Mouse (Mus musculus): ENCODE results near the gene Clrn3. TPM values are rescaled to one million over a fixed set of nuclear protein-coding genes. Genes with fewer than 3 reads are reported as not detected.

Gene Clrn3
- not detected in 2 replicates for total RNA-seq (2017)

GRCm38 (mm10) chr7:135528515-135528914, at the start of gene Clrn3:
TSS of gene Clrn3 (minus strand) at chr7:135528654.
- no peak for ATAC-seq (replicated peaks; ENCODE audit: low read depth, poor library complexity, severe bottlenecking)

- ATAC-seq (replicated peaks; ENCODE audit: low read depth, poor library complexity, severe bottlenecking), result no peak
Observed at GRCm38 (mm10) chr7:135576329-135576728, 47.9 kb upstream of the Clrn3 start.

- peak; percentile 71 for ATAC-seq (replicated peaks; ENCODE audit: low read depth, poor library complexity, severe bottlenecking)
Observed at GRCm38 (mm10) chr7:135575319-135576069, 47.0 kb upstream of the Clrn3 start.

GRCm38 (mm10) chr7:135571951-135572559, 43.6 kb upstream of the Clrn3 start:
- ATAC-seq (replicated peaks; ENCODE audit: low read depth, poor library complexity, severe bottlenecking), result no peak

- no peak for ATAC-seq (replicated peaks; ENCODE audit: low read depth, poor library complexity, severe bottlenecking)
Observed at GRCm38 (mm10) chr7:135571392-135571791, 42.9 kb upstream of the Clrn3 start.

- no peak for ATAC-seq (replicated peaks; ENCODE audit: low read depth, poor library complexity, severe bottlenecking)
Observed at GRCm38 (mm10) chr7:135568550-135568949, 40.1 kb upstream of the Clrn3 start.

GRCm38 (mm10) chr7:135567582-135567981, 39.1 kb upstream of the Clrn3 start:
- no peak for ATAC-seq (replicated peaks; ENCODE audit: low read depth, poor library complexity, severe bottlenecking)

- no peak for ATAC-seq (replicated peaks; ENCODE audit: low read depth, poor library complexity, severe bottlenecking)
Observed at GRCm38 (mm10) chr7:135566013-135566412, 37.6 kb upstream of the Clrn3 start.

GRCm38 (mm10) chr7:135564022-135564421, 35.6 kb upstream of the Clrn3 start:
- ATAC-seq (replicated peaks; ENCODE audit: low read depth, poor library complexity, severe bottlenecking), result no peak

- no peak for ATAC-seq (replicated peaks; ENCODE audit: low read depth, poor library complexity, severe bottlenecking)
Observed at GRCm38 (mm10) chr7:135560280-135560679, 31.8 kb upstream of the Clrn3 start.

- peak; percentile 57 for ATAC-seq (replicated peaks; ENCODE audit: low read depth, poor library complexity, severe bottlenecking)
Observed at GRCm38 (mm10) chr7:135556663-135557402, 28.4 kb upstream of the Clrn3 start.

GRCm38 (mm10) chr7:135553550-135553949, 25.1 kb upstream of the Clrn3 start:
- ATAC-seq (replicated peaks; ENCODE audit: low read depth, poor library complexity, severe bottlenecking), result peak; percentile 34

GRCm38 (mm10) chr7:135551547-135551946, 23.1 kb upstream of the Clrn3 start:
- ATAC-seq (replicated peaks; ENCODE audit: low read depth, poor library complexity, severe bottlenecking), result no peak

GRCm38 (mm10) chr7:135548434-135548833, 20.0 kb upstream of the Clrn3 start:
- ATAC-seq (replicated peaks; ENCODE audit: low read depth, poor library complexity, severe bottlenecking), result no peak

GRCm38 (mm10) chr7:135546530-135546929, 18.1 kb upstream of the Clrn3 start:
- ATAC-seq (replicated peaks; ENCODE audit: low read depth, poor library complexity, severe bottlenecking), result no peak

- no peak for ATAC-seq (replicated peaks; ENCODE audit: low read depth, poor library complexity, severe bottlenecking)
Observed at GRCm38 (mm10) chr7:135545957-135546356, 17.5 kb upstream of the Clrn3 start.

GRCm38 (mm10) chr7:135544321-135544720, 15.9 kb upstream of the Clrn3 start:
- no peak for ATAC-seq (replicated peaks; ENCODE audit: low read depth, poor library complexity, severe bottlenecking)

GRCm38 (mm10) chr7:135543033-135543432, 14.6 kb upstream of the Clrn3 start:
- ATAC-seq (replicated peaks; ENCODE audit: low read depth, poor library complexity, severe bottlenecking), result no peak

GRCm38 (mm10) chr7:135542235-135542634, 13.8 kb upstream of the Clrn3 start:
- no peak for ATAC-seq (replicated peaks; ENCODE audit: low read depth, poor library complexity, severe bottlenecking)

GRCm38 (mm10) chr7:135539429-135539828, 11.0 kb upstream of the Clrn3 start:
- ATAC-seq (replicated peaks; ENCODE audit: low read depth, poor library complexity, severe bottlenecking), result peak; percentile 11; the same call in 1 of the 2 replicates
